Comparison of ENCODE assay signal across 38 mouse cellular contexts in genomic region chr14:7992158-7992557, GRCm38 (mm10). TPM values are rescaled to one million over a fixed set of nuclear protein-coding genes. Genes with fewer than 3 reads are reported as not detected.
"Had no signal": no experiment of that assay in that cellular context is flagged by ENCODE, and none has a peak within 500 bp of the region (broad histone marks: within the 10 kb centered on the region; RNA-seq: fewer than 3 reads in every experiment).

No protein-coding gene starts in this region.

- DNase-seq: gastrocnemius, postnatal 14 days; gastrocnemius, postnatal 36 days; heart, adult 11 months; heart, adult 2 months; heart, postnatal 14 days; heart, postnatal 36 days; kidney, adult 11 months; kidney, adult 2 months; kidney, adult 9 months; kidney, postnatal 14 days; kidney, postnatal 36 days; layer of hippocampus, adult 9-11 months; layer of hippocampus, postnatal 36 days had no signal

- H3K27me3 ChIP-seq: hindbrain, embryonic 15.5 days had no signal

- H3K9ac ChIP-seq: heart, embryonic 13.5 days; heart, embryonic 15.5 days; hindbrain, embryonic 13.5 days; hindbrain, embryonic 15.5 days; limb, embryonic 13.5 days; liver, embryonic 14.5 days had no signal

- H3K36me3 ChIP-seq: heart, embryonic 13.5 days; heart, embryonic 15.5 days; hindbrain, embryonic 13.5 days; hindbrain, embryonic 15.5 days; limb, embryonic 13.5 days had no signal

- H3K4me3 ChIP-seq: heart, adult 2 months; heart, embryonic 13.5 days; heart, embryonic 15.5 days; hindbrain, embryonic 13.5 days; hindbrain, embryonic 15.5 days; limb, embryonic 13.5 days had no signal

- H3K4me1 ChIP-seq: heart, embryonic 13.5 days had no signal

- H3K9me3 ChIP-seq: heart, embryonic 13.5 days; heart, embryonic 15.5 days; hindbrain, embryonic 13.5 days; hindbrain, embryonic 15.5 days; limb, embryonic 13.5 days had no signal

- ATAC-seq: hindbrain, postnatal 0 days; intestine, embryonic 16.5 days had no signal

- H3K27ac ChIP-seq: heart, adult 2 months; heart, embryonic 13.5 days; heart, embryonic 15.5 days; hindbrain, embryonic 13.5 days; hindbrain, embryonic 15.5 days; hindbrain, postnatal 0 days; limb, embryonic 13.5 days; liver, embryonic 14.5 days had no signal

- H3K4me2 ChIP-seq: heart, embryonic 11.5 days; heart, embryonic 13.5 days; heart, embryonic 15.5 days; hindbrain, embryonic 13.5 days; hindbrain, embryonic 15.5 days; limb, embryonic 13.5 days; liver, embryonic 11.5 days had no signal

RNA-seq across cellular contexts. Expression of gene Dnase1l3, which starts 2.2 kb away (rescaled TPM):
- total RNA-seq: gastrocnemius, adult 18-20 months; gastrocnemius, adult 8-10 months; gastrocnemius, postnatal 36 days; hematopoietic stem cell, adult 5-6 weeks; hindbrain, postnatal 0 days; layer of hippocampus, adult 8-10 months; layer of hippocampus, postnatal 14 days; layer of hippocampus, postnatal 36 days; left cerebral cortex, adult 18-20 months; left cerebral cortex, postnatal 10 days; left cerebral cortex, postnatal 25 days had no signal

RNA-seq across cellular contexts. Expression of gene Gm45521, which starts 35.1 kb away (rescaled TPM):
- total RNA-seq: gastrocnemius, adult 18-20 months; gastrocnemius, adult 8-10 months; gastrocnemius, postnatal 14 days; gastrocnemius, postnatal 36 days; heart, adult 2 months; heart, postnatal 14 days; heart, postnatal 36 days; hematopoietic stem cell, adult 5-6 weeks; hindbrain, postnatal 0 days; layer of hippocampus, adult 18-20 months; layer of hippocampus, postnatal 14 days; layer of hippocampus, postnatal 36 days; left cerebral cortex, adult 18-20 months; left cerebral cortex, postnatal 25 days had no signal
- polyA plus RNA-seq: gonadal fat pad, adult 2 months; heart, adult 2 months; heart, embryonic 13.5 days; heart, embryonic 15.5 days; heart, postnatal 0 days; hindbrain, embryonic 11.5 days; hindbrain, embryonic 15.5 days; intestine, embryonic 14.5 days; intestine, embryonic 16.5 days; kidney, adult 2 months; kidney, embryonic 16.5 days; large intestine, adult 2 months; limb, embryonic 13.5 days; liver, embryonic 11.5 days; liver, embryonic 14.5 days had no signal
